Mouse (Mus musculus): ENCODE data around the gene Soga3. TPM values are rescaled to one million over a fixed set of nuclear protein-coding genes. Genes with fewer than 3 reads are reported as not detected.
A peak's percentile ranks its signal among the peaks of the same experiment; 100 is the strongest.

Soga3 gene
- total RNA-seq, 2 experiments from 2014 or later = not detected

GRCm38 (mm10) chr10:29206730-29207129 lies 63.1 kb downstream of the Soga3 start:
- peak; percentile 89 for ATAC-seq (replicated peaks; ENCODE audit: poor library complexity)

- ATAC-seq (replicated peaks; ENCODE audit: poor library complexity) = no peak
These were observed 65.1 kb downstream of the Soga3 start for GRCm38 (mm10) chr10:29208735-29209134.

- ATAC-seq (replicated peaks; ENCODE audit: poor library complexity) = no peak
These were observed 67.8 kb downstream of the Soga3 start, which contains the start of gene 9330159F19Rik for GRCm38 (mm10) chr10:29211453-29211852. 9330159F19Rik (plus strand) TSS chr10:29211606.

GRCm38 (mm10) chr10:29213534-29214100 lies 70.0 kb downstream of the Soga3 start:
- ATAC-seq (replicated peaks; ENCODE audit: poor library complexity) = no peak

GRCm38 (mm10) chr10:29216957-29217356 lies 73.3 kb downstream of the Soga3 start:
- no peak for ATAC-seq (replicated peaks; ENCODE audit: poor library complexity)

GRCm38 (mm10) chr10:29217451-29217850 lies 73.8 kb downstream of the Soga3 start:
- no peak for ATAC-seq (replicated peaks; ENCODE audit: poor library complexity)

- ATAC-seq (replicated peaks; ENCODE audit: poor library complexity) = no peak
These were observed 81.7 kb downstream of the Soga3 start for GRCm38 (mm10) chr10:29225329-29225728.

GRCm38 (mm10) chr10:29231208-29231607 lies 87.6 kb downstream of the Soga3 start:
- ATAC-seq (replicated peaks; ENCODE audit: poor library complexity) = no peak

Other genes starting within 250 kb of the Soga3 start
- not detected in 2 replicates for gene 2310057J18Rik, start 157.5 kb upstream of the Soga3 start, total RNA-seq (2015)
- not detected in 2 replicates for gene 2310057J18Rik, start 157.5 kb upstream of the Soga3 start, total RNA-seq (2017)
- not detected in 2 replicates for gene Gm49353, start 55.1 kb downstream of the Soga3 start, total RNA-seq (2015)
- gene Gm49353, start 55.1 kb downstream of the Soga3 start, total RNA-seq (2017) = not detected in 2 replicates
- gene 9330159F19Rik, start 67.8 kb downstream of the Soga3 start, total RNA-seq (2015) = not detected in 2 replicates
- gene 9330159F19Rik, start 67.8 kb downstream of the Soga3 start, total RNA-seq (2017) = not detected in 2 replicates
- gene Echdc1, start 169.3 kb downstream of the Soga3 start, total RNA-seq (2015) = 17.8 and 19.2 TPM in 2 replicates
- 22.3 and 33.7 TPM in 2 replicates for gene Echdc1, start 169.3 kb downstream of the Soga3 start, total RNA-seq (2017)
- gene Rnf146, start 218.6 kb downstream of the Soga3 start, total RNA-seq (2015) = 31.0 and 34.3 TPM in 2 replicates
- gene Rnf146, start 218.6 kb downstream of the Soga3 start, total RNA-seq (2017) = 57.5 and 61.9 TPM in 2 replicates